Mouse (Mus musculus) embryo, embryonic 10.5 days (tissue): ENCODE results near the gene S100a16.

Source experiments
- DNase-seq: peaks from one replicate; pipeline ENCODE4 v3.0.0-alpha.2; 2015; ENCODE audit warnings: low spot score

The S100a16 gene

DNA sequence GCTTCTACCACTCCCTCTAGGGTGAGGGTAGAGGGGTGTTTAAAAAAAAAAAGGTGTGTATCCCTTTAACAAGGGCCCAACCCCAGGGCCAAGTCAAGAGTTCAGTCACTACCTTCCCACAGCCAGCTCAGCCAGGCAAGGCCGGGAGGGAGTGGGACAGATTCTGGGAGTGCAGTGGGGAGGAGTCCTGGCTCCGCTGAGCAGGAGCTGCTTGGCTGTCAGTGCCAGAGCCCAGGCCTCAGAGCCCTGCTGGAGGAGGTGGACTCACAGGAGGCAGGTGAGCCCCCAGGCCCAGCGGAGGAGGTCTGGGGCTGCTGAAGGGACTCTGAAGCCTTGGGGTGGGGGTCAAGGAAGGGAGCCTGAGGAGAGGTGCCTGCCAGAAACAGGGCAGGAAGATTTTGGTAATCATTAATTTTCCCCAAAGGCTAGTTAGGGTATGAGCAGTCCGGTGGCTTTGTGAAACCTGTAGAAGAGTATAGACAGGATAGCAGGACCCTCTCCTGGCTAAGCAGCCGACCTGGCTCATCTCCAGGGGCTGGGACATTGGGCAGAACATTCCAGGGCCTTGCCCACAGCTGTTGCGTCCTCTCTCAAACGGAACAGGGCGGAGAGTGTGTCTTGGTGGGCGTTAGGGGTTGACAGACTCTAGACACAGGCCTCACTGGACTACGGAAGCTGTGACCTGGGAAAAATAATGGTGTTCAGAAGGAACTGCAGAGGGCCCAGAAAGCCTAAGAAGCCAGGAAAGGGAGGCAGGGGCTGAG lies at the start of gene S100a16:
Gene S100a16 (plus strand): TSS at position 114 of the 764 bp plus-strand sequence.
- no peak for DNase-seq

DNA sequence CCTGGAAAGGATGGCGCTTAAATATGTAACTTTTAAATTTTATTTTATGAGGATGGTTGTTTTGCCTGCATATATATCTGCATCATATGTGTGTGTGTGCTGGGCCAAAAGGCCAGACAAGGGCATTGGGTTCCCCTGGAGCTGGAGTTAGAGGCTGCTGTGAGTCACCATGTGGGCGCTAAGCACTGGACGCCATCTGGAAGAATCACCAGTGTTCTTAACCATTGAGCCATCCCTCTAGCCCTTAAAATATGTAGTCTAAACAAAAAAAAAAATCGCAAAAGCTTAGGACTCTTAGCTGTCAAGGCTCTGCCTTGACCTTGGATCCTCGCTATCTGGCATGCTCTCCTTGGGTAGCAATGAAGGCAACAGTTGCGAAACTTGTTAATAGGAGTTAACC lies 48.5 kb upstream of the S100a16 start:
- DNase-seq: no peak

DNA sequence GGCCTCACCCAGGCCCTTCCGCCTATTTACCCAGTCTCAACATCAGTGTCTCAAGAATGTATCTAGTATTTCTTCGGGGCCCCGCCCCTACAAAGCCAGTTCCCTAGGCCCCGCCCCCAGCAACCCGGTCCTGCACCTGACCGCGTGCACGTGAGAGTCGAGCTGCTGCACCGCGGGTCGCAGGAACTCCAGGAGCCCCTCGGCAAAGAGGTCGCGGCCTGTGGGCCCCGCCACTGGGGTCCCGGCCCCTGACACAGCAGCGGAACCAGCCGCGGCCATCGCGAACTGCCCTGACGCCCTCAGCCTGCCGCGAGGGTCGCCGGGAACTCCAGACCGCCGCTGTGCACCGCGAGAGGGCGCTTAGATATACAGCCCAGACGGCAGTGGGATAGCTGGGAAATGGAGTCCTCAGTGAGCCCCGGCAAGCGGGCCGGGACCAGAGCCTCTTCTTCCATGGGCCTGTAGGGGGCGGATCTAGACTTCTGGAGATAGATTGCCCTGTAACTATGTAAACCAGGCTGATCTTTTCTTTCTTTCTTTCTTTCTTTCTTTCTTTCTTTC lies 46.3 kb upstream of the S100a16 start, which contains the start of gene Snapin:
Gene Snapin (minus strand): TSS at position 338 of the 561 bp plus-strand sequence.
- DNase-seq: peak; percentile 97

DNA sequence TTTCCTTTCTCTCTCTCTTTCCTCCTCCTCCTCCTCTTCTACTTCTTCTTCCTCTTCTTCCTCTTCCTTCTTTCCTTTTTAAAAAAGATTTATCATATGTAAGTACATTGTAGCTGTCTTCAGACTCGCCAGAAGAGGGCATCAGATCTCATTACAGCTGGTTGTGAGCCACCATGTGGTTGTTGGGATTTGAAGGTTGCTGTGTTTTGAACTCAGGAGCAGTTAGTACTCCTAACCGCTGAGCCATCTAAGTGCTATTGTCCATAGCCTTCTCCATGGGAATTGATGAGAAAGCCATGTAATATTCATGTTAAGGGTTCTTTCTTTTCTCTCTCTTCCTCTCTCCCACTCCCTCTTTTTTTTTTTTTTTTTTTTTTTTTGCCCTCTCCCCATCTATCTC lies 45.7 kb upstream of the S100a16 start:
- DNase-seq: peak; percentile 27

DNA sequence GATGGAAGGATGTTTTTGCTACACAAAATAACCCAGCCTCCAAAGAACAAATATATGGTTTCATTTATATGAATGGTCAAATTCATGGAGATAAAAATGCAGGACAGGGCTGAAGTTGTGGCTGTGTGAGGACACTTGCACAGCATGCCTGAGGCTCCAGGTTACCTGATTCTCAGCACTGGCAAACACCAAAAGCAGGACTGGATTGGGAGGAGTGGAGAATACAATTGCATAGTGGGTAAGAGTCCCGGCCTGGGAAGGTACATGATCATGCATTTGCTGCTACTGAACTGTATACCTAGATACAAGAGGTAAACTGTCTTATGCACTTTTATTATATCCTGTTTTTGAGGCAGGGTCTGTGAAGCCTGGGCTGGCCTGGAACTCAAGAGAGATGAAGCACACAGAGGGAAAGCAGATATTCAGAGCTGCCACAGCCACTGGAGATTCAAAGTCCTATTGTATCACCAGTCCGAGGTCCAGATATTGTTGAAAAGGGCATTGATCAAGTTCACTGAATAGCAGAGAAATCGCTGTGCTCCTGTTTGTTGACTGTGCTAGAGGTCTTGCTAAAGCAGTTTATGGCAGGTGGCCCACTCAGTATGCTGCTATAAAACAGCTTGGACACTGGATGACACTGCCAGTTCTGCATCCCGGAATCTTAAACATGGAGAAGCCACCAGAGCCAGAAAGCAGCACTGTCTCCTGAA lies 43.1 kb upstream of the S100a16 start:
- no peak for DNase-seq

DNA sequence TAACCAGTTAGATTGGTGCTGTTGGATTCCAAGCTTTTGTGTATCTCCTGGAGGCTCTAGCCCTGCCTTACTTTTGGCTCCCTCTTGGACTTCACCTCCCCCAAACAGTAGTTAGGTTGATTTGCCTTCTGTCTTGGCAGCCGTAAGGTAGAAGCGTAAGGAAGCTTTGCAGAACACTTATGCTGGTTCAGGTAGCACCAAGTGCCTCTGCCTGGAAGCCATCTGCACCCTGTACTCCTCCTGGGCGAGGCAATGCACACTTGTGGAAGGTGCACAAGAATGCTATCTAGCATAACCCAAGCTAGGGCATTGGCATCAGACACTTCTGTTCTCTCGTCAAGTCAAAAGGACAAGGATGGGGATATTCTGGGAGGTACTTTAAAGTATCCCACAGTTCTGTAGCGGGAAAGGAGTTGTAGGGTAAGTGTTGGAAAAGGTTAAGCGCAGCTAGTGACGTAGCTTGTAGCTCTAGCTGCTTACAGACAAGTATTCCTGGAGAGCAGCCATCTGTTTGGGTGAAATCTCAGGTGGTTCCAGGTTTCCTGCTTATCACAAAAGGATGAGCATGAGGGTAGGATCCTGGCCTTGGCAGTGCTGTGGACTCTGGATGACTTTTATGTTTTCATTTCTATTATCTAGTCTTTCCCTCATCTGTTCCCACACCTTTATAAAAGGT lies 41.1 kb upstream of the S100a16 start:
- DNase-seq: no peak

DNA sequence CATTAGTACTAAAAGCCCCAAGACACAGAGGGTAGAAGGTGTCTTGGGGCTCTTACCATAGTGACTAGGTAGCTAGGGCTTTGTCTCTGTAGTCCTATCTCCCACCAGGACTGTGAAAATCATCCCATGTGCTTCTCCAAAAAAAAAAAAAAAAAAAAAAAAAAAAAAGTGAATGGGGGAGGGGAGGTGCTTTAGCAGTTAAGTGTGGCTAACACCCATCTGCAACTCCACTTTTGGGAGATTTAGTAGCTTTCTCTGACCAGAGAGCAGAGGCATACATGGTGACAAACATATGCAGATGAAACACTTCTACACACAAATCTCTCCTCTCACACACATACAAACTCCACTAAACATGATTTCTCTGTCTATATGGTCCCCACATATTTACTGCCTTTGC lies 39.5 kb upstream of the S100a16 start:
- no peak for DNase-seq

DNA sequence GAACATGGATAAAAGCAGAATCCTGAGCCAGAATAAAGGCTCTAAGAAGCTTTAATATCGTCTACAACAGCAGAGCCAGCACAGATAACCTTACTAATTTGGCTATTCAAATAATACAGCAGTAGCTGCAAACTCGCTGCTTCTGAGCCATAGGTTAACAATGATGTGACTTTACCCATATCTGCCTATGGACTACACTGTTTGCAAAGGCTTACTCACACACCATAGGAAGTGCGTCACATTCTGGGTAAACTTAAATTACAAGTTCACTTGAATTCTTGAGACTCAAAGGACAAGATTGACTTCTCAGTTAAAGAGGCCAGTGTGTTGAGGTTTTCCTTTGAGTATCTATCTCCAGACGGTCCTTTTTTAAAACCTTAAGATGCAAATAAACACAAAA lies 33.6 kb upstream of the S100a16 start:
- DNase-seq: no peak

DNA sequence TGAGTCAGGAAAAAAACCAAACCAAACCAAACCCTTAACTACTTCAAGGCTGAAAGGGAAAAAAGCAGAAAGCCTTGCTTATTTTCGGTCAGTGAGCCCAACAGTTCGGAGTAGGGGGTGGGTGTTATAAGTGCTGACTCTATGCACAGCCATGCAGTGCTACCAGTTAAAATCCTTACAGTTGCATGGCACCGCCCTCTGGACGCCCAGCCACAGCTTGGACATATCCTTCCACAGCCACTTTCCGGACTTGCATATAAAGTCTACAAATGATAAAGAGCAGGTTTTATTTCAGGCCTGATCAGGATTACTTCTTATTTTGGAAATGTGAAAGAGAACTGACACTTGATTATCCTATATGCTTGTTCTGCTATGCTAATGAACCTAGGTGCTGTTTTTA lies 31.8 kb upstream of the S100a16 start:
- DNase-seq: no peak

DNA sequence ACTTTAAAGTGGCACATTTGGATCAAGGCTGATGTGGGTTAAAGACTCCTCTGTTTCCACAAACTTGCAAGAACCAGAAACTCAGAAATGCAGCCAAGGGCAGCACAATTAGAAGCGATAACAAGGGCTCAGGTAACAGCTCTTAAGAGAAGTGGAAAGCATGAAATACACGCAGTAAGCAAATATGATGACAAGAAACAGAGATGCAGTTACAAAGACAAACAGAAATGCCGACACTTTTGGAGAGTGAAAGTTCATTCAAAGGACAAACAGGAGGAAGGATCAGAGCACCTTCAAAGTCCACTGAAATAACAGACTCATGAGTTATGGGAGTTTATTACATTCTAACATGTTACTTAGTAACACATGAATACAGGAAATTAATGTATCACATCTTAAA lies 30.7 kb upstream of the S100a16 start:
- no peak for DNase-seq

DNA sequence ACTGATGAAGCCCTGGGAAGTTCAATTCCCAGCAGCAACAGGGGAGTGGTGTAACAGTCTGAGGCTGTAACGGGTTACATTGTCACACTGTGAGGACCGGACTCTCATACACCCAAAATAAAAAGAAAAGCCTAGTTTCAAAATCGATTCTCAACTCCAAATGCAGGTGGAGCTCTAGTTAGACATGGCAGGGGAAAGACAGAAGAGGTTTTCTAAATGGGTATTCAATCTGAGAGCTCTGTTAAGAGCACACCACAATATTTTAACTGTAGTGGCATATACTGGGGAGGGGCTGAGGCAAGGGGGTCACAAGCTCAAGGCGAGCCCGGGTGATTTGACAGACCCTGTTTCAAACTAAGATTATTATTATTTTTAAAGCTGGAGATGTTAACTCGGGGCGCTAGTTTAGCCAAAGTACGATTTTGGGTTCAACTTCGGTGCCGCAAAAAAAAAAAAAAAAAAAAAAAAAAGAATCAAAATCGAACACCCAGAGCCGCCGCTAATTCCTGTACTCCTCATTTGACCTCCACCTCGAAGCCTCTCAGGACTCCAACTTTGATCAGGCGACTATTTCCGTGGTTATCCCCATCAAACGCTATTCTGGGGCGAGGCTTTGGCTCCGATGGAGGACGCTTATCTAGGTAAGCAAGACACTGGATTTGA lies 28.6 kb upstream of the S100a16 start:
- DNase-seq: peak; percentile 26

DNA sequence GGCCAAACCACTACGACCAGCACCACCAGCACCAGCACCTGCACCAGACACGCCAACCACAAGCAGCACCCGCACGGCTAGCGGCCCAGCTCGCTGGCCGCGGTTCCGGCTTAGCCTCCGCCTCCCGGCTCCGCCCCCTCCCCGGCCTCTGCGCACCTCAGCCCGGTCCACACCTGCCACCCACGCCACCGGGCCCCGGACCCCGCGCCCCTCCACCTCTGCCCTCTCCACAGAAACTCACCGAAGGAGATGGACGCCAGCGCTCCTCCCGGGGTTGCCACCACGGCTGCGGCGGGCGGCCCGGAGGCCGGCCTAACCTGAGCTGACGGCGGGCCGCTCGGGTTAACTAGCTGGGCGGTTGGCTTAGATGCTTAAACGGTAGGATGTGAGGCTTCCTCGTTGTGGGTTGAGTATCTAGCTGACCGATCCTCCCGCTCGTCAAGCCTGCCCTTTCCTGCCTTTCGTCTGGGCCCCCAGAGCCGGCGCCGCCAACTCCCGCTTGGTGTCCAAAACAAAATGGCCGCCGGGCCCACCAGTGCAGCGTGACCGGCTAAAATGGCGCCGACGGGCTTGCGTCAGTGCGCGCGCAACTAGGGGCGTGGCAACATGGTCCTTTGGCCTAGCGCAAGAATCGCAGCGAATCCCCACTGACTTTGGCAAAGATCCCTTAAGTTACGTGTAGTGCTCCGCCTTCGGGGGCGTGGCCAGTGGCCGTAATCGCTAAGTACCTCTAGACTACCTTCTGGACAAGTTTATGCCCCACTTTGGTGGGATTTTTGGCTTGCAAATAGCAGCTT lies 27.9 kb upstream of the S100a16 start, which contains the start of gene Chtop:
Gene Chtop (minus strand): TSS at position 549 of the 797 bp plus-strand sequence.
- DNase-seq: peak; percentile 99

DNA sequence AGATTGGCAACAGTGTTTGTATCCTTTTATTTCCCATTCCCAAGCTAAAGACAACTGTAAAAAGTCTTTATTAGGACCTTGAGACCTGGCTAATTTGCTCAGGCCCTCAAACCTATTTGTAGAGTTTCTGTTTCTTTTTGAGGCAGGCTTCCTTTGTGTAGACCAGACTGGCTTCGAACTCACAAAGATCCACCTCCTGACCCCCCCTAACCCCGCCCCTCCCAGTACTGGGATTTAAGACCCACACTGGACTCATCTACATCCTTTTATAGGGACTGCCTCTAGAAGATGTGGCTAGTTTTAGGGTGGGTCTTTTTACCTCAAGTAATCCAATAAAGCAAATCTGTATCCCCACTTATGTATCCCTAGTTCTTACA lies 27.3 kb upstream of the S100a16 start:
- no peak for DNase-seq

DNA sequence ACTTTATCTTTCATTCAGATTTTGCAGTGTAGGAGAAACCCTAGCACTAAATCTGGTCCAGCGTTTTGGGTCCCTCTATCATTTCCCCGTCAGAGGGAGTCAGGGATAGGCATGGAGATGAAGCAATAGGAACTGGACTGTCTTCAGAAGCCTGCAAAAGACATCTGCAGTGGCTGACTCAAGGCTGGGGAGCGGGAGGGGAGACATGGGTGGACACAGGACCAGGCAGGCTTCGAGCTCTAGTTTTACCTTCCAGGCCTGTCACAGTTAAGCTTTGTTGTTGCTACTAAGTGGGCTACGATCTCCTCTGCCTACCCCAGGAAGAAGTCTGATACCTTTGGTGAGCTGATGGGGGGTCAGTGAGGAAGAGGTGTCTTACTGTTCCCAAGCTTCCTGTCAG lies 24.8 kb upstream of the S100a16 start:
- DNase-seq: no peak

DNA sequence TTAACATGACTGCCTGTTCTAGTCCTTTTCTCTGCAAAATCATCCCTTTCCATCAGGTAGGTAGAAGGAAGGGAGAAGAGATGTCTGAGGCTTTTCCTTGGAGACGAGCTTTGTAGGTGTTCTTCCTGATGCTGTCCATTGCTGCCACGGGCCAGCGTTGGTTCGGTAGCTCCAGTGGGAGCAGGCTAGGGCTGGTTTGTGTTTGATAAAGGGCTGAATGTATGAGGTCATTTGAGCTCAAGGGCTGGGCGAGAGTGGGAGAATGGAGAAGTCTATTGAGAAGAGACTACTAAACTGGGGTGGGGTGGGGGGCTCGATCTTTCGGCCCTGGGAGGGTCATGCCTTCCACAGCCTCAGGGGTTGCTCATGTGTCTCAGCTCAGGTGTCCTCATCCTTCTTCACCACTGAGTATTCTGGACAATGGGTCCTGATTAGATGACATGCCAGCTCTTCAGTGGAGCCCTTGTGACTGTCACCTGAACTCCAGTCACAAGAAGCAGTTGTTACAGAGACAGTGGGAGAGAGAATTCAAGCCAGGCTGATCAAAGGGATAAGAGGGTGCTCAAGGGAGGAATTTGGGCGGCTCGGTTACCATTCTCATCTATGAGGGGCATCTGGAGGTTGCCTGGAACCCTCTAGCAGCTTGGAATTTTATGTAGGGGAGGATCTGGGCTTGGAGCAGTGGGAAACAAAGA lies 24.0 kb upstream of the S100a16 start:
- no peak for DNase-seq

DNA sequence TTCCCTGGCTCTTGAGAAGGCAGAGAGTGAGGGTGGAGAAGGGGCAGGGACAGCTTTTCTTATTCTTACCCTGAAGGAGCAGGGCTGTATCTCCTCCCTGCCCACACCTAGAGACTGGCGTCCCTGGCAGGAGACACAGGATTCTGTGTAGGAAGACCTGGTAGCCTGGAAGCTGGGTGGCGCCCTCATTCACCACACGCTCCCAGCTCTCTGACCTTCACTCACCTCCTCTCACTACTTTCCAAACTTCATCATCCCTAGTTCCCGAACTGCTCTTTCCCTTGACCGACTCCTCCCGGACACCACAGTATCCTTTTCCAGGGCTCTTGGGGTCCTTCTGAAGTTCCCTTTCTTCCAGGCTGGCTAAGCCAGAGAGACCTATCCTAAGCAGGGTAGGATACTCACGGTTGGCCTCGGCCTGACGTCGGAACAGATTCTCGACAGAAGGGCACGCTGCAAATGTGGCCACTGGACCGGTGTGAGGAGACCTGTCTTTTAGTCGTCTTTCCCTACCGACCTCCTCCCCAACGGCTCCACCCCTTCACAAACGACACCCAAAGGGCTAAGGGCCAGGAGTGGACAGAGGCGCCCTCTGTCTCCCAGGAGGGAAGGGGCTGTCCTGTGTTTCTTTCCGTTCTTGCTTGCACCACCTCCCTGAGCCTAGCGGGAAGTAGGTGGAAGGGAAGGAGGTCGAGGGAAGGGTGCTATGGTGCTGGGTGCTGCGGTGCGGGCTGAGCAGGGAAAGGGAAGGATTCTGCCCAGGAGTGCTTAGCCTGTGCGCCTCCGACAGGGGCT lies 23.1 kb upstream of the S100a16 start, which contains the start of the genes S100a1 and S100a13:
Gene S100a1 (minus strand): TSS at position 597 of the 795 bp plus-strand sequence.
Gene S100a13 (plus strand): TSS at position 640 of the 795 bp plus-strand sequence.
- peak; percentile 47 for DNase-seq

DNA sequence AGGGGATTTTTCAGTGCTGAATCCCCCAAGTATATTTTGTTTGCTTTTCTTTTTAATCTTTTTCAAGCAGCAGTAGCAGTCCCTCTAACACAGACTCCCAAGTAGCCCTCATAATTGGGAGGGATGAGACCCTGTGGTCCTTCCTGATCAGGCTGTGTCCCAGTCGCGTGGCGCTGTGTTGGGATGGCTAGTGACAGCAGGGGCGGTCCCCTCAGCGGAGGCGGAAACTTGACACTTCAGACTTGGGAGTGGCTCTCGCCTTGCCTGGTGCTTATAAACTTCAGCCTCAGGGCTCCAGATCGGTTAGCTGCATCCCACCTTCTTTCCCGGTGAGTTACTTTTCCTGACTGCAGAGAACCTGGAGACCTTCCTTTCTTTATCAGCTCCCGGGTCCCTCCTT lies 22.4 kb upstream of the S100a16 start:
- peak; percentile 82 for DNase-seq

DNA sequence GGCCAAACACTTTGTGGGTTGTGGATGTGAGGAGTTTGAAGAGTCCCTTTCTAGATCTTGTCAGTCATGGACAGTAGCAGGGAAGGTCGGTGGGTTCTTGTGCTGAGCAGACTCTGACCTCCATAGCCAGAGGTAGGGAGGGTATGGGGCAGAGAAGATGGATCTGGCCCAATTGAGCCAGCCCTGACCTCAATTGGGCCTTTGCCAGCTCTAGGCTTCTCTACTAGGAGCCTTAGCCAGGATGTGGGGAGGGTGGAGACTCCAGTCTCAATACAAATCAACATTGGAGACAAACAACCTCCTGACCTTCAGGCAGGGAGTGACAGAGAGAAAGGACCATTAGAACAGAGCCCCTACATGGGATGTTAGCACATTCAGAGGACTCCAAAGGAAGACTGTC lies 21.8 kb upstream of the S100a16 start:
- DNase-seq: no peak

DNA sequence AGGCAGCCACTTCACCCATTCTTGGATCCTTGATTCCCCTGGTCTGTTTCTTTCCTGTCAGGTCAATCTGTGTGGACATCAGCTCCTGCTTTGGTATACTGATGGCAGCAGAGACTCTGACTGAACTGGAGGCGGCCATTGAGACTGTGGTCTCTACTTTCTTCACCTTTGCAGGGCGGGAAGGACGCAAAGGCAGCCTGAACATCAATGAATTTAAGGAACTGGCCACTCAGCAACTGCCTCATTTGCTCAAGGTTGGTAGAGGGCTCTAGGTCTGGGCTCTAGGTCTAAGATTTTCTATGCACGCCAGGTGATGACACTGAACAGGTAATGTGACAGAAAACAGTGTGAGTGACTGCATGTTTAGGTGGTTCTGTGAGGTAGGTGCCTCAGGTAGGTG lies 21.3 kb upstream of the S100a16 start:
- DNase-seq: no peak

DNA sequence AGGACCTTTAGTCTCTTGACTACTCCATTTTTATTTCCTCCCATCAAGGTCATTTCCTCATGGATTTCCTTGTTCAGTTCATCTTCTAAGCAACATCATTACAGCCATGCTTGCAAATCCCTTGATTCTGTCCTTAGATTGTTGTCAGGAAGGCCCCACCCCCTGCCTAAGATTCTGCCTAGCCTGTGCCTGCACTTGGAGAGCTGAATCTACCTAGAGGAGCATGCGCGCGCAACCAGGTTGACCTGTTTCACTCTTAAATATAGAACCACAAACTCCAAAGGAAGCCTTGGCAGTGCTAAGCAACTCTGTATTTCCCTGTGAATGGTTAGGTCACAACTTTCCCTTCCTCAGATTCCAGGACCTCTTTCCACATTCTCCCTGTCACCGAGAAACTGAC lies 19.3 kb upstream of the S100a16 start:
- no peak for DNase-seq
